Comparison of ENCODE assay signal across 9 mouse cellular contexts in genomic region chr12:105757816-105758497, GRCm38 (mm10). TPM values are rescaled to one million over a fixed set of nuclear protein-coding genes. Genes with fewer than 3 reads are reported as not detected.
DNase-seq lines count a peak whose midpoint lies in the region; ATAC-seq and TF ChIP-seq lines count a peak whose summit lies in the region.
"Had no signal": no experiment of that assay in that cellular context is flagged by ENCODE, and none has a peak within 500 bp of the region (broad histone marks: within the 10 kb centered on the region; RNA-seq: fewer than 3 reads in every experiment).

No protein-coding gene starts in this region.

- peak; percentile 90 for TF ChIP-seq EP300 in ES-Bruce4 (IDR thresholded peaks at IDR 0.05; ENCODE audit: insufficient read depth, low read depth, low read length)

- peak; percentile 84 for ATAC-seq in intestine, embryonic 15.5 days

- H3K4me2 ChIP-seq in intestine, embryonic 15.5 days (replicated peaks) = peak overlapping the region; percentile 33
- H3K4me2 ChIP-seq: midbrain, embryonic 12.5 days had no signal

- in situ Hi-C loops in ES-E14 (cut with MboI; ENCODE audit: low sequenced_read_pairs in 2 of 2, unreplicated experiment in 2 of 2) = no loop called here

- H3K9ac ChIP-seq in ES-Bruce4 (ENCODE audit: low read depth, poor library complexity, severe bottlenecking) = 0 out of 2 replicates have a peak overlapping the region, but pooled peaks have one; percentile 22
- H3K9ac ChIP-seq in ES-E14 (ENCODE audit: insufficient read depth, low read depth, low read length, poor library complexity, severe bottlenecking) = peak overlapping the region; percentile 59; the same call in 1 of the 2 replicates
- no peak overlapping the region for H3K9ac ChIP-seq in intestine, embryonic 15.5 days
- peak overlapping the region; percentile 39 for H3K9ac ChIP-seq in liver, adult 2 months (ENCODE audit: low read depth, low read length)
- H3K9ac ChIP-seq: midbrain, embryonic 12.5 days had no signal

- peak overlapping the region; percentile 71 for H3K27ac ChIP-seq in ES-Bruce4 (ENCODE audit: insufficient read depth, low read length)
- peak overlapping the region; percentile 76; the same call in 1 of the 2 replicates for H3K27ac ChIP-seq in ES-E14 (ENCODE audit: insufficient read depth, low read depth, low read length, poor library complexity, severe bottlenecking)
- peak overlapping the region; percentile 74 for H3K27ac ChIP-seq in intestine, embryonic 15.5 days
- peak overlapping the region; percentile 100 for H3K27ac ChIP-seq in liver, adult 2 months (replicated peaks; ENCODE audit: insufficient read depth, low read depth, low read length)
- H3K27ac ChIP-seq: midbrain, embryonic 12.5 days had no signal

- no peaks in the 10 kb centered on the region for H3K79me2 ChIP-seq in liver, adult 2 months (ENCODE audit: control insufficient read depth, insufficient read depth, low read length)

- no peak overlapping the region for H3K4me3 ChIP-seq in ES-Bruce4 (ENCODE audit: low read depth, low read length)
- H3K4me3 ChIP-seq in ES-E14 (ENCODE audit: insufficient read depth in 1 of 2, low read depth in 1 of 2, low read length in 2 of 2, poor library complexity in 1 of 2, severe bottlenecking in 1 of 2) = peak overlapping the region in 1 of 2 experiments; percentile 10; a peak in 1 of 4 replicates
- no peak overlapping the region for H3K4me3 ChIP-seq in intestine, embryonic 15.5 days (replicated peaks)
- no peak overlapping the region for H3K4me3 ChIP-seq in liver, adult 2 months (ENCODE audit: insufficient read depth, low read depth, low read length)
- H3K4me3 ChIP-seq: midbrain, embryonic 12.5 days had no signal

- H3K4me1 ChIP-seq in ES-Bruce4 (ENCODE audit: control insufficient read depth, insufficient read depth, low read length) (peaks cover 5% of the 10 kb centered on the region), ES-E14 (ENCODE audit: control insufficient read depth in 2 of 2, insufficient read depth in 2 of 2, low read length in 2 of 2, poor library complexity in 1 of 2) (peaks cover 12 to 22% of the 10 kb centered on the region in 2 experiments)
- H3K4me1 ChIP-seq in intestine, embryonic 15.5 days (replicated peaks) = peaks cover 1% of the 10 kb centered on the region; the same call in 1 of the 2 replicates
- peaks cover 22% of the 10 kb centered on the region for H3K4me1 ChIP-seq in liver, adult 2 months (ENCODE audit: control insufficient read depth, insufficient read depth, low read length)

- H3K36me3 ChIP-seq in ES-Bruce4 (ENCODE audit: control insufficient read depth, insufficient read depth, low read length, poor library complexity, severe bottlenecking) = no peaks in the 10 kb centered on the region
- H3K36me3 ChIP-seq in ES-E14 (ENCODE audit: control insufficient read depth, insufficient read depth, low read length, poor library complexity, severe bottlenecking) = no peaks in the 10 kb centered on the region
- H3K36me3 ChIP-seq in intestine, embryonic 15.5 days = no peaks in the 10 kb centered on the region
- H3K36me3 ChIP-seq in liver, adult 2 months (ENCODE audit: control insufficient read depth, insufficient read depth, low read length) = no peaks in the 10 kb centered on the region
- H3K36me3 ChIP-seq: midbrain, embryonic 12.5 days had no signal

- 24% methylated on average over 15 of the region's 15 CpGs for WGBS in intestine, embryonic 15.5 days
- 14% methylated on average over 15 of the region's 15 CpGs for WGBS in liver, adult 2 months

- no peaks in the 10 kb centered on the region for H3K27me3 ChIP-seq in ES-Bruce4 (ENCODE audit: control insufficient read depth, insufficient read depth, low read length, poor library complexity, severe bottlenecking)
- H3K27me3 ChIP-seq in intestine, embryonic 15.5 days (replicated peaks) = no peaks in the 10 kb centered on the region
- H3K27me3 ChIP-seq in liver, adult 2 months (ENCODE audit: control insufficient read depth, insufficient read depth, low read length) = no peaks in the 10 kb centered on the region
- H3K27me3 ChIP-seq: midbrain, embryonic 12.5 days had no signal

- no peak for TF ChIP-seq CTCF in ES-Bruce4 (IDR thresholded peaks at IDR 0.05; ENCODE audit: low read depth, low read length)
- no peak for TF ChIP-seq CTCF in liver, adult 2 months (IDR thresholded peaks at IDR 0.05; ENCODE audit: low read depth, low read length)

- no peak for TF ChIP-seq POLR2A in ES-Bruce4 (IDR thresholded peaks at IDR 0.05; ENCODE audit: insufficient read depth, low read length)
- TF ChIP-seq POLR2A in liver, adult 2 months (IDR thresholded peaks at IDR 0.05; ENCODE audit: extremely low read depth, insufficient read depth, low read length) = no peak

- H3K9me3 ChIP-seq in ES-Bruce4 (replicated peaks; ENCODE audit: control insufficient read depth, insufficient read depth, low read length, poor library complexity, severe bottlenecking) (no peaks in the 10 kb centered on the region), ES-E14 (ENCODE audit: control insufficient read depth, insufficient read depth, low read depth, low read length) (no peaks in the 10 kb centered on the region)
- no peaks in the 10 kb centered on the region for H3K9me3 ChIP-seq in intestine, embryonic 15.5 days
- H3K9me3 ChIP-seq: midbrain, embryonic 12.5 days had no signal

- peak; percentile 74 for DNase-seq in ES-E14 (ENCODE audit: low read depth, low spot score)
- peak; percentile 95 for DNase-seq in liver, adult 2 months (ENCODE audit: extremely low read depth, low read depth, low spot score)
- DNase-seq in spleen, postnatal 4 days (ENCODE audit: low spot score in 2 of 2) = no peak
- no peak for DNase-seq in frontal cortex, postnatal 25 days (ENCODE audit: low spot score in 2 of 2)
- DNase-seq in frontal cortex, postnatal 14 days (ENCODE audit: low spot score in 2 of 2) = no peak
- DNase-seq in cerebellum, postnatal 14 days = no peak

TF ChIP-seq in ES-E14, 5 proteins besides CTCF, POLR2A, EP300 and RAD21:
- TF ChIP-seq CHD2 (IDR thresholded peaks at IDR 0.05; ENCODE audit: low read depth, low read length) (0 out of 2 replicates have a peak, but pooled peaks have one; percentile 10), HCFC1 (IDR thresholded peaks at IDR 0.05; ENCODE audit: borderline replicate concordance, insufficient read depth, low read length) (0 out of 2 replicates have a peak, but pooled peaks have one; percentile 26), ZNF384 (IDR thresholded peaks at IDR 0.05; ENCODE audit: low read depth, low read length) (no peak)

RNA-seq across cellular contexts. Expression of gene Papola, which starts 26.5 kb away (rescaled TPM):
- 229 and 251 TPM in 2 replicates for polyA plus RNA-seq in ES-Bruce4 (2011; ENCODE audit: insufficient read depth, insufficient read length, low read depth, missing spikeins)
- total RNA-seq in ES-E14 (2012; rRNA removed) = 95.9 and 131 TPM in 2 replicates
- polyA plus RNA-seq in intestine, embryonic 15.5 days (2015; fragmentation: Nextera tagmentation; extraction: Ambion mirVana) = 189 and 225 TPM in 2 replicates
- 65.0 and 68.4 TPM in 2 replicates for total RNA-seq in liver, adult 2 months (2014; rRNA removed)
- polyA plus RNA-seq in liver, adult 2 months (2012; rRNA removed) = 40.0 and 42.0 TPM in 2 replicates

RNA-seq across cellular contexts. Expression of gene Ak7, which starts 52.2 kb away (rescaled TPM):
- 0.73 and 0.75 TPM in 2 replicates for polyA plus RNA-seq in ES-Bruce4 (2011; ENCODE audit: insufficient read depth, insufficient read length, low read depth, missing spikeins)
- 2.3 and 6.5 TPM in 2 replicates for total RNA-seq in ES-E14 (2012; rRNA removed)
- polyA plus RNA-seq in intestine, embryonic 15.5 days (2015; fragmentation: Nextera tagmentation; extraction: Ambion mirVana) = 0.70 and 0.97 TPM in 2 replicates
- 0.09 and 0.13 TPM in 2 replicates for total RNA-seq in liver, adult 2 months (2014; rRNA removed)
- 0.05 TPM in 1 of 2 replicates, not detected in the other for polyA plus RNA-seq in liver, adult 2 months (2012; rRNA removed)

Comparison
In these comparisons a context has a peak if more than half of its experiments do, and no peak if none do; other contexts are left out.
1. DNase-seq: peak in ES-E14 (single experiment) and liver, adult 2 months (single experiment); none in spleen, postnatal 4 days (0 of 2), frontal cortex, postnatal 25 days (0 of 2), frontal cortex, postnatal 14 days (0 of 2) and cerebellum, postnatal 14 days (0 of 2).
2. Peak in every context shown above with its lines, with median percentiles within 50 percentile points of each other: H3K27ac ChIP-seq.